Mouse (Mus musculus): Measurements from ENCODE around the gene Kbtbd4.

Kbtbd4 gene

GRCm38 (mm10) chr2:90904856-90905224 lies 300 bp downstream of the Kbtbd4 start:
- DNase-seq (ENCODE audit: low spot score) = peak; percentile 68

GRCm38 (mm10) chr2:90906721-90907120 lies 2.2 kb downstream of the Kbtbd4 start:
- no peak for DNase-seq (ENCODE audit: low spot score)

GRCm38 (mm10) chr2:90910861-90911260 lies 6.3 kb downstream of the Kbtbd4 start:
- DNase-seq (ENCODE audit: low spot score) = no peak

DNA sequence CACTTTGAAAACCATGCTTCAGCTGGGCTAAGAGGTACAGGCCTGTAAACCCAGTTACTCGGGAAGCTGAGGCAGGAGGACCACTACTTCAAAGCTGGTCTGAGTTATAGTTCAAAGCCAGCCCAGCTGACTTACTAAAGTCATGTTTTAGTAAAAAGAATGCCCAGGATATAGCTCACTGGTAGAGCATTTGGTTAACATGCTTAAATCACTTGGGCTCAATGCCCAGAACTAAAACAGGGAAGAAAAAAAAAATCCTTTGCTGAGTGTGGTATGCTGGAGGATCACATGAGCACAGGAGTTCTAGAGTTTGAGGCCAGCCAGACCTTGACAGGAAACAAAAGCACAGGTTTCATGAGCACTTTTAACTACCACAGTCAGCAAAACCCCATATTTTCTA lies 7.1 kb downstream of the Kbtbd4 start:
- no peak for DNase-seq (ENCODE audit: low spot score)

DNA sequence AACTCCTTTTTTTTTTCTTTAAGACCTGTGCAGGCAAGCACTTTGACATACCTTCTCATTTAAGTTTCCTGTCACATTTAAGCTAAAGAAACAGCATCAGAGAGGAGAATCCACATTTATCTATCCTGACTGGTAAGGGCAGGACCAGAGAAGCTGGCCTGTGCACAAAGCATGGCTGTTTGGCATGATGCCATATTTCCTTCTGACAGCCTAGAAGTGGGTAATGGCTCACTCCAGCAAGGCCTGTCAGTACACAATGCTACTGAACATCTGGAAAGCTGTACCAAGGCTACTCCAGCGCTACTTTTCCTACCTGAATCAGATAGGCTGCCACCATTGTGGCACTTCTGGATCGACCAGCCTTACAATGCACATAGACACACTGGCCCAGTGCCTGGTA lies 9.1 kb downstream of the Kbtbd4 start:
- no peak for DNase-seq (ENCODE audit: low spot score)

DNA sequence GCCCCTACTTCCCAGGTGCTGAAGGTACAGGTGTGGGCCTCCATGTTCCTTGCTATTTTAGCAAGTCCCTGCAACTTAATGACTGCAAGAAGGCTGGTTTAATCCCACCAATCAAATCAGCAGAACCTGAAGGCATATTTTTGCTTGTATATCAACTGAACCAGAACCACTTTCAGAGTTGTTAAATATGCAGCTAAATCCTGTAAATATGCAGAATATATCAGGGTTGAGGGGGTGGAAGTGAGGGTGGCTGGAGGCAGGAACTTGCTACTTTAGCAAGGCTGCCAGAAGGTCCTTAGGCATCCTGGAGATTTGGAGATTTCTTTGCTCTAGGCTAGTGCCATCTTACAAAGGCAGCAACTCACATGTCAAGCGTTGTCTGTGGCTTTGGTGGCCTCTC lies 11.0 kb downstream of the Kbtbd4 start:
- no peak for DNase-seq (ENCODE audit: low spot score)

- peak; percentile 51 for DNase-seq (ENCODE audit: low spot score)
Observed at GRCm38 (mm10) chr2:90916560-90917232, 12.2 kb downstream of the Kbtbd4 start.

DNA sequence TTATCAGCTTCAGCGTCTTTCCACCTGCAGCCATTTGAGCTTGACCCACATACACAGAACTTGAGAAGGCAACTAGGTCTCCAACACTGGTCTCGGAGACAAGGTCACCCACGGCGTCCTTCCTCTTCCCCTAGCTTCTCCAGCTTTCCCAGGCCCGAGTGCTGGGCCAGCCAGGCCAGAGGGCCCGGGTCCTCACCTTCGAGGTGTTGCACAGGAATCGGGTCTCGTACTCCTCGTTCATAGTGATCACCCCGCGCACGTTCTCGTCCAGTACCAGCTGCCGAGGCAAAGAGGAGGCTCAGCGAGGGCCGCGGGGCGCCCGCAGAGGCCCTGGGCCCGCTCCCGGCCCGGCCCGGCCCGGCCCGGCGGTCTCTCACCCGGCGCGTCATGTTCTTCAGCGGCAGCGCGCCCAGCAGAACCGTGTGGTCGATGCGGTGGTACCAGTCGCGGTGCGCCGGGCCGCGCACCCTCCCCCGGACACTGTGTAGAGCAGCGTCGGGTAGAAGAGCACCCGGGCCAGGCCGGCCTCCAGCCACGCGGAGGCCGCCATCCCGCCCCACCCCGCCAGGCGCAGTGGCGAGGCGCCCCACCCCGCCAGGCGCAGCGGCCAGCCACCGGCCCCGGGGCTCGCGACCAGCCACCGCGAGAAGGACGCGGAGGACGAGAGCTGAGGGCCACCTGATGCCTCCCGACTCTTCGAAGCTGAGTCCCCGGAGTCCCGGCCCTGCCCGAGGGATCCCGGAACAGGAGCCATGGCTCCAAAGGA lies 12.9 kb downstream of the Kbtbd4 start:
- peak; percentile 66 for DNase-seq (ENCODE audit: low spot score)

DNA sequence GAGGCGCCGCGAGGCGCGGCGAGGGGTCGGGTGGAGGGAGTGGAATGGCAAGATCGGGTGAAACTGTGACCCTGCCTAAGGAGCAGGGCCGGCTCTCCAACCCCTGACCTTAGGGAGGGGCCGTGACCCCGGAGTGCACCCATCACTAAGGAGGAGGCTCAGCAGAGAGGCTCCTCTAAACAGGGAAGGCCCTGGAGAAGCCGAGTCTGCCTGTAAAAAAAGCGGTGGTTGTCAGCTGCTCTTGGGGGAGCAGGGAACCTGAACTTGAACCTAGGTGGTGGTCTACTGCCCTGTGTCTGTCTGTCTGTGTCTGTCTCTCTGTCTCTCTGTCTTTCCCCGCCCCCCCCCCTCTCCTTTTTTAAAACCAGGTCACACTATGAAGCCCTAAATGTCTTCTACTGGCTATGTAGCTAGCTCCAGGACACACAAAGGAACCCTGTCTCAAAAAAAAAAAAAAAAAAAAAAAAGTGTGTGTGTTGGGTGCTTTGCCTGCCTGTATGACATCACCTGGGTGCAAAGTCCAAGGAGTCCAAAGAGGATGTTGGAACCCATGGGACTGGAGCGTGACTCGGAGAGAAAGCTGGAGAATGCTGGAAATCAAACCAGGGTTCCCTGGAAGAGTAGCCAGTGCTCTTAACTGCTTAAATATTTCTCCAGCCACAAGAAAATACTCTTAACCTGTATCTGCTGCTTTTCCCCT lies 13.6 kb downstream of the Kbtbd4 start:
- no peak for DNase-seq (ENCODE audit: low spot score)

DNA sequence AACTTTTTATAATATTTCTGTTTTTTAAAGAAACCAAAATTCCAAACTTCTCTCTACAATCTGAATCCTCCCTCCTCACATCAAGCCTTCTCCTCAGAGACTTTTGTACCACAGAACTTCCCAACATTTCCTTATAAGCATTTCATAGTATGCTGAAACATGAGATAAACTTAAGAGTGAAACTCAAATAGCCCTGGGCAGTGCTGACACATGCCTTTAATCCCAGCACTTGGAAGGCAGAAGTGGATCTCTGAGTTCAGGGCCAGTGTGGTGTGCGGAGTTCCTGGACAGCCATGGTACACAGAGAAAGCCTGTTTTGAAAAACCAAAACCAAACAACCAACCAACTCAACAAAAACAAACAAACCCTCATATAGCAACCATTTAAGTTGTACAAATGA lies 16.6 kb downstream of the Kbtbd4 start:
- no peak for DNase-seq (ENCODE audit: low spot score)

GRCm38 (mm10) chr2:90922636-90923035 lies 18.1 kb downstream of the Kbtbd4 start:
- DNase-seq (ENCODE audit: low spot score) = no peak

- DNase-seq (ENCODE audit: low spot score) = no peak
Observed at GRCm38 (mm10) chr2:90928566-90928965, 24.0 kb downstream of the Kbtbd4 start.

- DNase-seq (ENCODE audit: low spot score) = no peak
Observed at GRCm38 (mm10) chr2:90931829-90932228, 27.3 kb downstream of the Kbtbd4 start.

GRCm38 (mm10) chr2:90932273-90932672 lies 27.7 kb downstream of the Kbtbd4 start:
- DNase-seq (ENCODE audit: low spot score) = no peak

- no peak for DNase-seq (ENCODE audit: low spot score)
Observed at GRCm38 (mm10) chr2:90938362-90938761, 33.8 kb downstream of the Kbtbd4 start.

- DNase-seq (ENCODE audit: low spot score) = no peak
Observed at GRCm38 (mm10) chr2:90939750-90940149, 35.2 kb downstream of the Kbtbd4 start.

DNA sequence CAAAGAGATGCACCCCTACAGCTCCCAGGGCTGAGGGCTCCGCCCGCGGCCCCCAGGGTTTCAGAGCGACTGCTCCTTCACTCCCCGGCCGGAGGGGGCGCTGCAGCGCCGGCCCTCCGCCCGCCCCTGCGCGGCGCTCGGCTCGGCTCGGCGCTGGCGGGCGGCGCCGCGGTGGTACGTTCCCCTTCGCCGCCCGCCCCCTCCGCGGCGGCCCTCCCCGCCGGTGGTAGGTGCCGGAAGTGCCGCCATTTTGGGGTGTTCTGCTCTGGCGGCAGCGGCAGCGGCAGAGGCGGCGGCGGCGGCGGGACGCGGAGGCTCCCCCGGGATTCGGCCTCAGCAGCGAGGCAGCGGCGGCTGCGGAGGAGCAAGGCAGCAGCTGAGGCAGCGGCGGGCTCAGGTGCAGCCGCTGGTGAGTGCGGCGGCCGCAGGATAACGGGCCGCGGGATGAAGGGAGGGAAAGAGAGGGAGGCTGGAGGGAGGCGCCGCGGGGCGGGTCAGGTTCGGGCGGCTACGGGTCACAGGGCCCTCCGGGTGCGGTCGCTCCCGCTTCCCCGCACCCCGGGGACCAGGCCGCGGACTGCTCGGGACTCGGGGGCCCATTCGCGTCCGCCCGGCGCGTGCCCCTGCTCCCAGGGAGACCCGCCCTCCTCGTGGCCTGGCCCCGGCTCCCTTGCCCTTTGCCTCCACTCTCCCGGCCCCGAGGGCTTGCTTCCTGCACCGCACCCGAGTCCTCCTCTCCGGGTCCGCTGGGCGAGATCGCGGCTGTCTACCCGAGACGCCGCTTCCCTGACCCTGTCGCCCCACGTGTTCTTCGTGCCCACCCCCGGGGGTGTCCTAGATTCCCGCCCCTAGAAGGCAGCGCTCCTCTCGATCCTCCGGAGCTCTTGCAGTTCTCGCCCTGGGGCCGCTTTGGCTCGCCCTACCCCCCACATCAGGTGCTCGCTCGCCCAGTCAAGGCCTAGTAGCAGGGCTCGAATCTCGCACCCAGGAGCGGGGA lies 36.0 kb downstream of the Kbtbd4 start, which contains the start of gene Celf1:
Gene Celf1, plus strand, starts transcription at position 150 of the 997 bp plus-strand sequence.
- peak; percentile 90 for DNase-seq (ENCODE audit: low spot score)

GRCm38 (mm10) chr2:90941744-90942143 lies 37.2 kb downstream of the Kbtbd4 start:
- DNase-seq (ENCODE audit: low spot score) = no peak

DNA sequence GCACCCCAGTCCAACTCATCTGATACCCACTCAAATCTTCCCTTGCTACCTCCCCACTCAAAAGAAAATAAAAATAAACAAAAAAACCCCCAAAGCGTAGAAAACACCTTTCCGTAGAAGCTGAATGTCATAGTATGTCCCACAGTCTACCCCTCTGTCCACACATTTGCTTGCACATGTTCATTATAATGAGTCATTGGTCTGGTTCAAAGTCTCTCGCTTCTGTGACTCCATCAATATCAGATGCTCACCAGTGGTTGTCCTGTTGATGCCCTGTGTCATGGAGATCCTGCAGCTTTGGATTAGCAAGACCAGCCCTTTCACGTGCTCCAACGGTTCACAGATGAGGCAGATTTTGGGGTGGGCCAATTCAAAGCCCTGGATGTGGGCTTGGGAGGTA lies 45.6 kb downstream of the Kbtbd4 start:
- no peak for DNase-seq (ENCODE audit: low spot score)

- no peak for DNase-seq (ENCODE audit: low spot score)
Observed at GRCm38 (mm10) chr2:90950582-90951194, 46.1 kb downstream of the Kbtbd4 start.

DNA sequence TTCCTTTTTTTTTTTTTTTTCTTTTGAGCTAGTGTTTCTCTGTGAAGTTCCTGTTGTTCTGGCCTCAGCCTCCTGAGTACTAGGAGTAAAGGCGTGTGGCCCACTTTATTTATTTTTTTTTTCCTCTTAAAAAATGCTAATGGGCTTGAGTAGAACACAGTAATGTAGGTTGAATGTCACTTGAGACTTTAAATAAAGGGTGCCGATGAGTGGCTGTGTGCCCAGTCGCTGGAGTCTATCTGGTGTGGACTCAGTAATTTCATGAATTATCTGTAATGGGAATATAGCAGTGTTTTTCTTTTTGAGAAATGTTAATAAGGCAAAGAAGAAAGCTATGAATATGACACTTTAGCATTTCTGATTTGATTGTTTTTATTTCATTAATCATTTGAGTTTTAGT lies 48.9 kb downstream of the Kbtbd4 start:
- no peak for DNase-seq (ENCODE audit: low spot score)

All from embryo, embryonic 10 days (tissue).